Mouse (Mus musculus): ENCODE data around the gene Ubap2. TPM values are rescaled to one million over a fixed set of nuclear protein-coding genes. Genes with fewer than 3 reads are reported as not detected.

Gene Ubap2
- 67.8 and 80.3 TPM in 2 replicates for polyA plus RNA-seq (2016; fragmentation: Nextera tagmentation; extraction: Ambion mirVana)

DNA sequence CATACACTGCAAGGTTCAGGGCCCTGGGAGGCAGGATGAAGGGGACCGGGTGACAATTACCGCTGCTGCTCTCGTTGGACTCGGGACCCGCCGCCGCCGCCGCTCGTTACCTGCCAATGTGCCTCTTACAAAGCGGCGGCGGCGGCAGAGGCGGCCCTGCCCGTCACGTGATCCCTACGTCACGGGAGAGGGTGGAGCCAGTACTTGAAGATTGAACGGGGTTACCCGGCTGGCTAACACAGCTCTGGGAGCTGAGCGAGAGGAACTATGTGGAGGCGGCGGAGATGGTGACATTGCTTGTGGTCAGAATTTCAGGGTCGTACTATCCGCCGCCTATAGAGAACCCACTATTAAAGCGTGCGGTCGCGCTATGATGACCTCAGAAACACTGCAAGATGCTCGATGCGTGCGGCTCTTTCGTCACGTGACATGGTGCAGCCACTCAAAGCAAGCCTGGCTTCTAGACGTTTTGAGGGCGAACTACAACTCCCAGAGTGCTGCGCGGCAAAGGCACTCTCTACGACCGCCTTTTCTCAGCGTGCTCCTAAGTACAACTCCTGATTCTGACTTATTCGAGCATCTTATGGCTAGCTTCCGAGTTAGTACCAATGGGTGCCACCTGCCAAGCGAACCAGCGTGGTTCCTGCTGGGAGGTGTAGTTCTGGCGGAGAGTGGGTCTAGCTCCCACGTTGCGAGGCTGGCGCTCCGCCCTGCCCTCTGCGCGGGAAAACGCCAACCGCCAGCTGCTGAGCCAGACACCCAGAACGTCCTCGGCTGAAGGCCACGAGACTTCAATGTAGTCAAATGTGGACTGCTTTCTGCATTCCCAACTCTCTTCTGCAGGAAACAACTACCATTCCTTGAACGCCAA lies at the start of gene Ubap2:
Ubap2 (minus strand) TSS at position 165 of the 871 bp plus-strand sequence.
- Histone ChIP-seq H3K4me3 (peak within 1 kb of the TSS; percentile 97), H3K4me2 (peak within 1 kb of the TSS; percentile 86), H3K9ac (peak within 1 kb of the TSS; percentile 90), H3K9me3 (replicated peaks) (no peaks in the 10 kb centered on the region), H3K27me3 (replicated peaks) (no peaks in the 10 kb centered on the region), H3K27ac (ENCODE audit: poor library complexity, severe bottlenecking) (peak within 1 kb of the TSS; percentile 97), H3K4me1 (replicated peaks) (peaks cover 27% of the 10 kb centered on the region), H3K36me3 (peaks cover 11% of the 10 kb centered on the region)
- ATAC-seq (ENCODE audit: insufficient number of reproducible peaks, low FRiP score) = peak; percentile 98
- under 1% methylated on average over 60 of the region's 60 CpGs for WGBS

DNA sequence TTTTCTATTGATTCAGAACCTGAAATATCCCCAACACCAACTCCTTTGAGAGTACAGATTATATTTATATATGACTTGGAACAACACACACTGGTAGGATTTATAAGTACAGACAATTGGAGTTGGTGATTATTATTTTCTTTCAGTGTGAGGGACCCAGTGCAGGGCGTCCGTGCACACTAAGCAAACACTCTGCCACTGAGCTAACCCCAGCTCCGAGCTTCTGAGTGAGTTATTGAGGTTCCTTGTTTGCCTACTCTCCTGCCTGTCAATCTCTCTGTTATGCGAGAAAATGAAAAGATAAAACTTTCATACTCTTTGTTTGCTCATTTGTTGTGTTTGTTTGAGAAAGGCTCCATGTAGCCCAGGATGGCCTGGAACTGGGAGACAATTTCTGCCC lies 46.0 kb upstream of the Ubap2 start:
- 70% methylated on average over 4 of the region's 4 CpGs for WGBS
- no peaks in the 10 kb centered on the region for H3K36me3 ChIP-seq
- H3K27ac ChIP-seq (ENCODE audit: poor library complexity, severe bottlenecking) = no peak overlapping the region
- no peaks in the 10 kb centered on the region for H3K27me3 ChIP-seq (replicated peaks)
- ATAC-seq (ENCODE audit: insufficient number of reproducible peaks, low FRiP score) = no peak
- no peak overlapping the region for H3K4me3 ChIP-seq
- no peak overlapping the region for H3K9ac ChIP-seq
- H3K4me1 ChIP-seq (replicated peaks) = no peaks in the 10 kb centered on the region
- no peaks in the 10 kb centered on the region for H3K9me3 ChIP-seq (replicated peaks)
- no peak overlapping the region for H3K4me2 ChIP-seq

DNA sequence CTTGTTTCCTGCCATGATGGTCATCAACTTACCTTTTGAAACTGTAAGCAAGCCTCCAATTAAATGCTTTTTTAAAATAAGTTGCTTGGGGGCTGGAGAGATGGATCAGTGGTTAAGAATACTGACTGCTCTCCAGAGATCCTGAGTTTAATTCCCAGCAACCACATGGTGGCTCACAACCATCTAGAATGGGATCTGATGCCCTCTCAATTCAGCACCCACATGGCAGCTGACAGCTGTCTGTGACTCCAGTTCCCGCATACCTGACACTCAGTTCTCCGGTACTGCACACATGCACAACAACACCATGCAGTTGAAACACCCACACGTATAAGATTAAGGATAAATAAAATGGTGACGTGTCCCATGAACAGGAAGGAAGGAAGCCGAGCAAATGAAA lies 43.3 kb upstream of the Ubap2 start:
- Histone ChIP-seq H3K9ac (no peak overlapping the region), H3K9me3 (replicated peaks) (no peaks in the 10 kb centered on the region), H3K27ac (ENCODE audit: poor library complexity, severe bottlenecking) (no peak overlapping the region), H3K4me1 (replicated peaks) (peaks cover 4% of the 10 kb centered on the region), H3K27me3 (replicated peaks) (no peaks in the 10 kb centered on the region), H3K4me2 (no peak overlapping the region), H3K4me3 (no peak overlapping the region), H3K36me3 (no peaks in the 10 kb centered on the region)
- 74% methylated on average over 5 of the region's 5 CpGs for WGBS
- no peak for ATAC-seq (ENCODE audit: insufficient number of reproducible peaks, low FRiP score)

DNA sequence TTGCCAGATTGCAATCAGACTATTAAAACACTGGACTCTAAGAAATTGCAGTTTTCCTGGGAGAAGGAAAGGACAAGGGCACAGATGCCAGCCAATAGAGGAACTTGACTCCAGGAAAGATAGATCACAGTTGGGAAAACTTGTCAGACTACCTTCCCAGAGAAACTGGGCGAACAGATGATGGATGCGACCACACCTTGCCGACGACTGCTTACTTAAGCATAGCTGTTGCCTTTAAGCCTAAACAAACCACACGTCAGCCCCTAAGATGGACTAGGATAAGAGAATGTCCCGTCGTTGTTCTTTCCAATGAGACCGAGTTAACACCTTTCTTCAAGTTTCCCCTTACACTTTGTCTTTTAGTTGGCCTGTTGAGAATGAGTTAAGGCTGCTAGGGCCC lies 40.2 kb upstream of the Ubap2 start:
- Histone ChIP-seq H3K36me3 (peaks cover 25% of the 10 kb centered on the region), H3K9me3 (replicated peaks) (no peaks in the 10 kb centered on the region), H3K27me3 (replicated peaks) (no peaks in the 10 kb centered on the region), H3K4me2 (peak overlapping the region; percentile 94), H3K9ac (peak overlapping the region; percentile 96), H3K27ac (ENCODE audit: poor library complexity, severe bottlenecking) (peak overlapping the region; percentile 95), H3K4me3 (peak overlapping the region; percentile 94), H3K4me1 (replicated peaks) (peaks cover 15% of the 10 kb centered on the region)
- WGBS = 52% methylated on average over 8 of the region's 8 CpGs
- ATAC-seq (ENCODE audit: insufficient number of reproducible peaks, low FRiP score) = no peak

DNA sequence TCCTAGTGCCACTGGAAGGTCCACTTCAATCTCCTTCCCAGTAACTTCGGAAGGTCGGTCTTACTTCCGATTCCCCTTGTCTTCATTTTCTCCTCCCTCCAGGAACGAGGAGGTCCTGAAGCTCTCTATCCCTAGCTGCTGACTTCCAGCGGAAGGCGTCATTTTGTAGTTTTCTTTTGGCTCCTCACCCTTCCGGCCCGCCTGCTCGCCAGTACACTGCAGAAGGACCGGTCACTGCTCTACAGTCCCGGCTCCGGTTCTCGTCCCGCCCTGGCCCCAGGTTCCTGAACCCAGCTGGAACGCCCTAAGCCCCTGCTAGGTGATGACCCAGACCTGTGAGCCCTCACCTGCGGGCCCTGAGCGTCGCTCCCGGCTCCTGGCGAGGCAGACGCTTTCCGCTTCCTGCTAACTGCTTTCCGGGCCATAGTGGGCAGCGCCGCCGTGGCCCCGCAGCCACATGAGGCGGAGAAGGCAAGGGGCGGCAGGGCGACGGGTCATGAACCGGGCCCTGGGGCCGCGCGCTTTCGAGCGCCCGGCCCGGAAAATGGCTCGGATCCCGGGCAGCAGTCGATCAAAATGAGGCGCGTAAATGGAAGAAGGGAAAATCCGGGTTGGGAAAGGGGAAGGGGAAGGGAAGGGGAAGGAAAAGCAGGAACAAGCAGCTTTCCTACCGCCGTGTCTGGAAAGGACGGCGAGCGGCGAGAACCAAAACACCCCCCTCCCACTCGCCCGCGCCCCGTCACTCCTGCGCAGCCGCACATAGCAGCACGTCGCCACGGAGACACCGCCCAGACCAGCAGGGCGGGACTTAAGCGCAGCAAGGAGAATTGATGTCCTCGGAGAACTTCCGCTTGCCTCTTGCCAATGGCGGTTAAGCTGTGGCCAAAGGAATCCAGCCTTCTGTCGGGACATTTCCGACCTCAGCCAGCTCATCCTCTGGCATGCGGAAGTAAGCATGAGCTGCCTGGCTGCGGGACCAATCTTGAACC lies 39.5 kb upstream of the Ubap2 start, which contains the start of gene Dcaf12:
Dcaf12 (minus strand) TSS at position 749 of the 989 bp plus-strand sequence.
- Histone ChIP-seq H3K4me2 (peak within 1 kb of the TSS; percentile 94), H3K9me3 (replicated peaks) (no peaks in the 10 kb centered on the region), H3K4me1 (replicated peaks) (peaks cover 15% of the 10 kb centered on the region), H3K27ac (ENCODE audit: poor library complexity, severe bottlenecking) (peak within 1 kb of the TSS; percentile 95), H3K27me3 (replicated peaks) (no peaks in the 10 kb centered on the region), H3K36me3 (peaks cover 32% of the 10 kb centered on the region), H3K9ac (peak within 1 kb of the TSS; percentile 96), H3K4me3 (peak within 1 kb of the TSS; percentile 94)
- peak; percentile 96 for ATAC-seq (ENCODE audit: insufficient number of reproducible peaks, low FRiP score)
- under 1% methylated on average over 70 of the region's 70 CpGs for WGBS

DNA sequence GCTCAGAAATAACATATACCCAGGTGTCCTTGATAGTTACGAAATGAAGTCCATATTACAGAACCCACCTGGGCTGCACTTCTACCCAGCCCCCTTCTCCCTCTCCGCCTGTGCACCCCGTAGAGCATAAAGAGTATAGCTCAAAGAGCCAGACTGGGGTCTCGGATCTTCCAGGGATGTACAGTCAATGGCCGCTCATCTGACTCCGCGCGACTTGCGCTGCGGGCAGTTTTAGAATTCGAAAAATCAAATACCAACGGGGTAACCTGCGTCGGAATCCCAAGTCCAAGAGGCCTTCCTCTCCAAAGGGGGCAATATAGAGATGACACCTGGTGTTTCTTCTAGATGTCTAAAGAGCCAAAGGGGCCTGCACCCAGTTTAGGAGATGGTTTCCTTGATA lies 38.8 kb upstream of the Ubap2 start:
- Histone ChIP-seq H3K27ac (ENCODE audit: poor library complexity, severe bottlenecking) (peak overlapping the region; percentile 95), H3K27me3 (replicated peaks) (no peaks in the 10 kb centered on the region), H3K4me3 (peak overlapping the region; percentile 94), H3K9ac (peak overlapping the region; percentile 96), H3K36me3 (peaks cover 39% of the 10 kb centered on the region), H3K4me2 (peak overlapping the region; percentile 94), H3K9me3 (replicated peaks) (no peaks in the 10 kb centered on the region), H3K4me1 (replicated peaks) (peaks cover 15% of the 10 kb centered on the region)
- ATAC-seq (ENCODE audit: insufficient number of reproducible peaks, low FRiP score) = 0 out of 2 replicates have a peak, but pooled peaks have one; percentile 5
- WGBS = 14% methylated on average over 14 of the region's 14 CpGs

DNA sequence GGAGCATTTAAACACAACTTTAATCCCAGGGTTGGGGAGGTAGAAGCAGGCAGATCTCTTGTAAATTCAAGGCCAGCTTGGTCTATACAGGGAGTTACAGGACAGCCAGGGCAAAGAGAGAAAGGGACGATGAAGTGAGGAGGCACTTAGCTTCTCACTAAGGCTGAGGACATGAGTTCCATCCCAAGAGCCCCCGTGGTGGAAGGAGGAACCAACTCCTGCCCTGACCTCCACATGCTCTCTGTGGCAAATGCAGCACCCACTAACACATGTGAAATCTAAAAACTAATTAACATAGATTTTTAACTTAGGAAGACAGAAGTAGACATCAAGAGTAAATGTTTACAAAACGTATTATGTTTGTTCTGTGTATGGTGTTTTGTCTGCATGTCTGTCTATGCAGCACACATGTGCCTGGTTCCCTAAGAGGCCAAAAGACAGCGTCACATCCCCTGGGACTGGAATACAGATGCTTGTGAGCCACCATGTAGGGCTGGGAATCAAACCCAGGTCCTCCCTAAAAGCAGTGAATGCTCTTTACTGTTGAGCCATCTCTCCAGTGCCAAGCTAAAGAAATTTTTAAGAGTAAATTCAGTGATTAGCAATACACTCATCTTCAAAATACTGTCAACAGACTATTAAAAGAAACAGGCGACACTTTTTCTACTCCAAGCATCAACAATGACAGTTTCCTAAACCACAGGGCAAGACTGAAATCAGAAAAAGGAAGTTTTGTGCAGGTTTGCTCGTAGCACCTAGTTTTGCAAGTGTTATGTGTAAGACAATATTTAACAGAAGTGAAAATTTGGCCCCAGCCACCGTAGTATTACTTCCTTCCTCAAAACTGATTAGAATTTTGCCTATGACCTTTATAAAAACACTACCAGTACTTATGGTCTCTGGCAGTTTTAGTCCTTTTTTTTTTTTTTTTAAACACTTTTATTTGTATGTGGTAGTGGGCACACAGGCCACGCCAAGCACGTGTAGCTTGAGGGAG lies 35.9 kb upstream of the Ubap2 start:
- no peak overlapping the region for H3K9ac ChIP-seq
- peaks cover 15% of the 10 kb centered on the region for H3K4me1 ChIP-seq (replicated peaks)
- 90% methylated on average over 9 of the region's 9 CpGs for WGBS
- H3K27ac ChIP-seq (ENCODE audit: poor library complexity, severe bottlenecking) = no peak overlapping the region
- no peak overlapping the region for H3K4me2 ChIP-seq
- no peak overlapping the region for H3K4me3 ChIP-seq
- H3K9me3 ChIP-seq (replicated peaks) = no peaks in the 10 kb centered on the region
- ATAC-seq (ENCODE audit: insufficient number of reproducible peaks, low FRiP score) = no peak
- H3K27me3 ChIP-seq (replicated peaks) = no peaks in the 10 kb centered on the region
- H3K36me3 ChIP-seq = peaks cover 53% of the 10 kb centered on the region

DNA sequence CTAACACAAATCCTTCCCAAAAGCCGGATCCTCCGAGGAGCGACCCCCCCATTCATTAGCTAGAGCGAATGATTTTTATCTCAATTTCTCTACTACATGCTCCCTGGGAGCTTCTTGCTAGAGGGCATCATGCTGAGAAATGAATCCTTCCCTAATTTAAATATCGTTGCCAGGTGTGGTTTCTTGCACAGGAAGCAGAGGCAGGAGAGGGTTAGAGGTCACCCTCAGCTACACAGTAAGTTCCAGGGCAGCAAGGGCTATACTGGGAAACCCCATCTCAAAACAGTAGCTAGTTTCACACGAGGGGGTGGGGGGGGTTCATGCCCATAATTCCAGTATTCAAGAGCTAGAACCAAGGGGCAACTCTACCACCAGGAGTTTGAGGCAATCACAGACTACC lies 32.5 kb upstream of the Ubap2 start:
- 85% methylated on average over 6 of the region's 6 CpGs for WGBS
- Histone ChIP-seq H3K9me3 (replicated peaks) (no peaks in the 10 kb centered on the region), H3K27me3 (replicated peaks) (no peaks in the 10 kb centered on the region), H3K36me3 (peaks cover 68% of the 10 kb centered on the region), H3K9ac (no peak overlapping the region), H3K4me3 (no peak overlapping the region), H3K4me2 (no peak overlapping the region), H3K27ac (ENCODE audit: poor library complexity, severe bottlenecking) (no peak overlapping the region), H3K4me1 (replicated peaks) (peaks cover 8% of the 10 kb centered on the region)
- no peak for ATAC-seq (ENCODE audit: insufficient number of reproducible peaks, low FRiP score)

DNA sequence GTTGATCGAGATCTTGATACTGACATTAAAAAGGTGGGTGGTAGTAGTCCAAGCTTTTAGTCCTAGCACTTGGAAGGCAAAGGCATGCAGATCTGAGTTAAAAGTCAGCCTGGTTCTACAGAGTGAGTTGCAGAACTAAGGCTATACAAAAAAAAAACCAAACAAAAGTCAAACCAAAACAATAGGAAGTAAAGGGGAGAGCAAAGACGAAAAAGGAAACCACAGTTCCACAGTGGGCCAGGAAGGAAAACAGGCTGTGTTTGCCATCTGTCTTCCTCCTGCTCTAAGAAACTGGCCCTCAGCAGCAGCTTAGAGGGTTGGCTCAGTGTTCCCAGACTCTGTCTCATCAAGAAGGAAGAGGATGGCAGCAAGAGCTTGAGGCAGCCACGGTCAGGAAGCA lies 29.4 kb upstream of the Ubap2 start:
- ATAC-seq (ENCODE audit: insufficient number of reproducible peaks, low FRiP score) = no peak
- H3K9ac ChIP-seq = no peak overlapping the region
- H3K4me3 ChIP-seq = no peak overlapping the region
- H3K27me3 ChIP-seq (replicated peaks) = no peaks in the 10 kb centered on the region
- H3K9me3 ChIP-seq (replicated peaks) = no peaks in the 10 kb centered on the region
- H3K36me3 ChIP-seq = peaks cover 68% of the 10 kb centered on the region
- H3K4me2 ChIP-seq = no peak overlapping the region
- H3K27ac ChIP-seq (ENCODE audit: poor library complexity, severe bottlenecking) = no peak overlapping the region; the same call in 1 of the 2 replicates
- WGBS = 51% methylated on average over 3 of the region's 3 CpGs
- H3K4me1 ChIP-seq (replicated peaks) = peaks cover 5% of the 10 kb centered on the region; the same call in 1 of the 2 replicates

DNA sequence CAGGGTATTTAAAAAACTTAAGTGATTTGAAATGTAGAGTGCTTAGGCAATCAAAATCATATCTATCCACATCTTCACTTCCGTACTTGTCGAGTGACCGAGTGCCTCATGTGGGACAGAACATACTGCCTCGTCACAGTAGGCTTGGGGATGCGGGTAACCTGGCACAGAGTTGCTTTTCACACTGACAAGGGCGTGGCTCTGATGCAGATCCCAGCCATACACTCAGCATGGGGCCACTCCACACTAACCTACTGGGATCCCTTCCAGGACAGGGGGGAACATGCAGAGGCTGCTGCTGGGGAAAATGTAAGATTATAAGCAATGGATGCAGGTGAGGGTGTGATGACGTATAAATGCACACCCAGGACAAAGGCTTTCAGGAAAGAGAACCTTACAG lies 28.7 kb upstream of the Ubap2 start:
- WGBS = 86% methylated on average over 7 of the region's 7 CpGs
- H3K36me3 ChIP-seq = peaks cover 67% of the 10 kb centered on the region

More for the DNA sequence above, 28.7 kb upstream of the Ubap2 start:
- no peaks in the 10 kb centered on the region for H3K27me3 ChIP-seq (replicated peaks)
- H3K4me2 ChIP-seq = no peak overlapping the region
- ATAC-seq (ENCODE audit: insufficient number of reproducible peaks, low FRiP score) = no peak
- H3K9ac ChIP-seq = no peak overlapping the region
- no peak overlapping the region for H3K27ac ChIP-seq (ENCODE audit: poor library complexity, severe bottlenecking)
- H3K9me3 ChIP-seq (replicated peaks) = no peaks in the 10 kb centered on the region
- H3K4me3 ChIP-seq = no peak overlapping the region
- peaks cover 5% of the 10 kb centered on the region; the same call in 1 of the 2 replicates for H3K4me1 ChIP-seq (replicated peaks)

Data from heart, embryonic 12.5 days (tissue).